Mouse (Mus musculus) heart, postnatal 25 days (tissue): ENCODE measurements at regions not wholly inside any gene's neighbourhood (a gene's known extent, or its start where the extent isn't known, plus 50 kb on each side); places are given as distances from the start of the nearest gene placed in this dataset.
A peak's percentile ranks its signal among the peaks of the same experiment; 100 is the strongest.

Source experiments
- DNase-seq: peaks from one replicate; pipeline ENCODE4 v3.0.0; 2022; ENCODE audit warnings: low spot score
- intact Hi-C: fragments of 180-260 bp; cut with DNase I; formaldehyde crosslinking; loops from one replicate; pipeline ENCODE4 v1.15.1; 2025

GRCm38 (mm10) chr15:96779358-96779757, 79.8 kb upstream of the Slc38a2 start:
- DNase-seq, result no peak
- intact Hi-C loops, result no loop called here

DNA sequence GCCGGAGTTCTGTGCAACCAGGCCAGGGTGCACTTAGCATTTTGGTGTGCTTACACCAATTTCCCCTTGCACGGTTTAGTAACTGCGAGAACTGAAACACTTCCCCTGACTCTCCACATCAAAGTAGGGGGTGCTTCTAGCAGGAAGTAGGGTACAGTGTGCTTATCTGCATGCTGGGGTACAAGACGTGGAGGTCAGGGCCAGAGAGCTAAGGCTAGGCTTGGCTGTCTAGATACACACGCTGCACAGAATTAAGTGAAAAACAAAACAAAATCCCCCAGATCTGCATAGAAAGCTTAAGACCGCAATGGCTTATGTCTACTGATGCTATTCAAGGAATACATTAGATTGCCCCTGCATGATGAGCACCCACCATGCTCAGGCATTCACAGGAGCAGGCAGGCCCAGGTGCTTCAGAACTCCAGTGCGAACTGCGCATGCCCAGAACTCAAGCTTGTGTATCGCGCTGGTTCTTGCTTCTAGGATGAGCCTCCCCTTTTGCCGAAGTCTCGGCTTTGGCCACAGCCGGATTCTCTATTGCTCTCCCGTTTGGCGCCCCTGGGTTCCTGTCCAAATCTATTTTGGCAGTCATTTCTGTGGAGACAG, 78.9 kb upstream of the Slc38a2 start:
- no peak for DNase-seq
- intact Hi-C loops, result no loop called here

DNA sequence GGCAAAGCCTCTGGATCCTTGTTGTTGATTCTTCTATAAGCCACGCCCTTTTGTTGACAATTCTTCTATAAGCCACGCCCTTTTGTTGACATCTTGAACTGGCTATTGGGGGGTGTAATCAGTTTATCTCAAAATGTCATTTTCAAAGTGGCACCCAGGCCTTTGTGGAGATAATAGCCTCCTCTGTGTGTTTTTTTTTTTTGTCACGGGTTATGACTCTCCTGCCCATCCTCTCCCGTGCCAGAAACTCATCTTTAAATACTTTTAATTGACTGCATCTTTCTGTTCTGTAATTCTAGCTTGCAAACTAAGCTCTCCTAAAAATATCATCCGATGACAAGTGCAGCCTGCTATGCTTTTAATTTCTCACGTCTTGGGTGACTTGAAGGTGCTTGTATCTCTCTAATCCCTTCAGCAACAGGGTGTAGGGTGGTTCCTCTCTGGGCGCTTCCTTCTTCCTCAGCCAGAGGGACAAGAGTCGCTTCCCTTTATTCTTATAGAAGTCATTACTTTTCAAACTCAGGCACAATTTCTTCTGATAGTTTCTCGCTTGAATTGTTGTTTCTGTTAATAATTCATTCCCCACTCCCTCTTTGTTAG, 77.0 kb upstream of the Slc38a2 start:
- intact Hi-C loops, result no loop called here
- no peak for DNase-seq

DNA sequence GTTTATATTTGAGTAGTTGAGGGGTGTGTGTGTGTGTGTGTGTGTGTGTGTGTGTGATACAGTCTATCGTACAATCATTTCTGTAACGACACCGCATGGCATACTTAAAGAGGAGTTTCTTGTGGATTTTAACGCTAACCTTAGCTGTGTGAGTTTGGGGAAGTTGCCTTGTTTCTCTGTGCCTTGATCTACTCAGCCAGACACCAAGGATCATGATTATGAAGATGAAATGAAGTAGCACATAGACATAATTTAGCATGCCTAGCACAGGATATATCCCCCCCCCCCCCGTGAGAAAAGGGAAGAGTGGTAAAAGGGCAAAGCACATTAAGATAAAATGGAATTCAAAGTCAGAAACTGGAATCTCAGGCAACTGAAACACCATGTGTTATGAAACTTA, 75.6 kb upstream of the Slc38a2 start:
- DNase-seq, result no peak
- intact Hi-C loops, result no loop called here

DNA sequence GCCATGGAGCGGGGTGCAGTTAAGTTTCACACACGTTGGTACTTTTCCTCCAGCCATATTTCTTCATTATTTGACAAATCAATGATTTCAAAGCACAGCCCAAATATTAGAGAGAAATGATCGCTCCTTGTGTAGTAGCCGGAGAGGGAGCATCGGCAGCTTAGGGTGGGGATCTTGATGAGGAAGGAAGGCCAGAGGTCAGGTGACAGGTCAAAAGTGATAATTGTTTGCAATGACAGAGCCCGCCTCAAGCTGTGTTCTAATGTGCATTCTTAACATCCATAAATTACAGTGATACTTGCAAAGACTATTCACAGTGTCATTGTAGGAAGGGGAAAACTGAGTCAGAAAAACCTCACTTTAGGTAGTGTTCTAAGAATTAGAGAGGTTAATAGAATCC, 75.1 kb upstream of the Slc38a2 start:
- DNase-seq, result no peak
- intact Hi-C loops, result no loop called here

DNA sequence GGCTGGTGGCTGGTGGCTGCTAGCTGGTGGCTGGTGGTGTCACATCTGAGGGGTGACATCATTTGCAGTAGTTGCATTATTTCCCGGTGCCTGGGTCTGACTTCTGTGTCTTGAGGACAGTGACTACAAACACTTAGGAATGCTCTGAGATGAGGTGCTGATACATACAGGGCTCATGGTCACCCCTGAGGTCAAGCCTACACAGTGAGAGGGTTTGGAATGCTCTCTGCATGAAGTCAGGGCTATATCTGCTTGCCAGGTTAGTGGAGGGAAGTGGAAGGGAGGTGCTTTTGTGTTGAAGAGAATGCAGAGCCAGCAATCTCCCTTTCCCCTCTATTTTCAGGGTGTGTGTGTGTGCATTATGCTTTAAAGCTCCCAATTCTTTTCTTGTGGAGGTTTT, 74.1 kb upstream of the Slc38a2 start:
- no peak for DNase-seq
- intact Hi-C loops, result no loop called here

DNA sequence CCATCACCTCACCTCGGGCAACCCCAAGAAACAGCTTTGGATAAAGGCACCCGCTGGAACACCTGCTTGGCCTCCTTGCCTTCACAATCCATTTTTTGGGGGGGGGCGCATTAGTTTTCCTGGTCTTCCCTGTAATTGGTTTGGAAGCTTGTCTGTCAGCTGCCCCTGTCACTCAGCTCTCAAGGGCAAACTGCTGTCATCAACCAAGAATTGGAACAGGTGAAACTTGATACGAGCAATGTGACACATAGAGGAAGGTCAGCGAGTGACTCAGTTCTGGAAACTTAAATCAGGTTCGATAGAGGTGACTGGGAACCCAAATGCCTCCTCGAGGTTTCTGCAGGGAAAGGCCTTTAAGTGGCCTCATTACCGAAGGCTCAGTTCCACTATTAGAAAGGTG, 73.2 kb upstream of the Slc38a2 start:
- intact Hi-C loops, result no loop called here
- no peak for DNase-seq

- DNase-seq, result no peak
- intact Hi-C loops, result no loop called here
These were observed 71.3 kb upstream of the Slc38a2 start for GRCm38 (mm10) chr15:96770786-96771185.

DNA sequence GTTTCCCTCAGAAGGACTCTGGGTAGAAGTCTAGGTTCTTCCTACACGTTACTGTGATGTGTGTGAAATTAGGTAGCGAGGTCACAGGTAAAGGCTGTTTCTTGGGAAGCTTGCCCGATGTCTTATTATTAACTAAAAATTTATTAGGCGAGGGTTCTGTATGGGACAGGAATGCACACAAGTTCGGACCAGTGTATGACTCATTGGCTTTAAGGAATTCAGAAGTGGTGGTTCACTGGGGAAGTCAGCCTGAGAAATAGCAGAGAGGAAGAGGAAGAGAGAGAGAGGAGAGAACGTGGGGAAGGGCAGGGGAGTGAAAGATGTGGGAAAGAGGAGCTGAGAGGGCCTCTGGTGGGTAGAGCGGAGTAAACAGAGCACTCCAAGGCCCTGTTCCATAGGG, 70.8 kb upstream of the Slc38a2 start:
- intact Hi-C loops, result no loop called here
- DNase-seq, result no peak

DNA sequence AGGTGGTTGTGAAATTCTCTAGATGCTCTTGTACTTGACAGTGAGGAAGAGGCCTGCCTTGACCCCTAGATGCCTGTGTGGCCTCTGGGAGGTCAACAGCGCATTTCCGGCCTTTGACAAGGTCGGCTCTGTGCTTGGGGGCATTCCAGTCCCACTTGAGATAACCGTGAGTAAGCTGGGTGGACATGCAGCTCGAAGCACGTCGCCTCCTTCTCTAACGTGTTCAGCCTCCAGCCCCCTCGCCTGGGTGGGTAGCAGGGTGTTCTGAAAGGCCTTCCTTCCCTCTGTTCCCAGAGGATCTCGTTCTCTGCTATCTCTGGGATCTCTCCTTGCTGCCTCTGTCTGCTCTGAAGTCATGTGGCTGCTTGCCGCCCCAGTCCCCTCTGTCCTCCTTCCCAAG, 70.2 kb upstream of the Slc38a2 start:
- intact Hi-C loops, result no loop called here
- DNase-seq, result no peak

DNA sequence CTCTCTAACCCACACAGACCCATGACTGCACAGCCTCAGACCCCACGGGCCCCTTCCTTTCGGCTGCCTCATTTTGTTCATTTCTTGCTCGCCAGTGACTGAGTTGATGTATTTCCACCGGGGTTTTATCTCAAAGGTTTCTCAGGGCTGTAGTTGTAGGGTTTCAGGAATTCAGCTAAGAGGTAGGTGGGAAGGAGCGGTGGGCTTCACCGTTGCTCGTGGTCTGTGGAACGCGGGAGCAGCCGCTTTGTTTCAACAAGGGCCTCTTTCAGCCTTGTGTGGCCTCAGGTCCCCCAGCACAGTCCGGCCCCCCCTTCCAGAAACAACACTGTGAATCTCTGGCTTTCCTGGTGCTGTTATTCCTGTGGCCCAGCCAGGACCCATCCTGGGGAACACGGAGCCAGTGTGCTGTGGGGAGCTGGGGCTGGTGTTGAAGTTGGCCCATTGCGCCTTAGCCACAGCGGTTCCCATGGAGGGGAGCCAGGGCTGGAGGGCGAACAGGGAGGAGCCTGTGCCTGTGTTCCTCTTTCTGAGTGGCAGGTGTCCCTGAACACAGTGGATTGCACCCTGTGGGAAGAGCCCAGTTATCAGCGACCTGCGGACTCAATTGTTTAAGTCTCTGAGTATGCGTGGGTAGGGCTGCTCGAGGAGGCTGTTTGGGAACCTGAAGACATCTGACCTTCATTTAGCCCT, 68.9 kb upstream of the Slc38a2 start:
- DNase-seq, result peak; percentile 50
- intact Hi-C loops, result no loop called here

DNA sequence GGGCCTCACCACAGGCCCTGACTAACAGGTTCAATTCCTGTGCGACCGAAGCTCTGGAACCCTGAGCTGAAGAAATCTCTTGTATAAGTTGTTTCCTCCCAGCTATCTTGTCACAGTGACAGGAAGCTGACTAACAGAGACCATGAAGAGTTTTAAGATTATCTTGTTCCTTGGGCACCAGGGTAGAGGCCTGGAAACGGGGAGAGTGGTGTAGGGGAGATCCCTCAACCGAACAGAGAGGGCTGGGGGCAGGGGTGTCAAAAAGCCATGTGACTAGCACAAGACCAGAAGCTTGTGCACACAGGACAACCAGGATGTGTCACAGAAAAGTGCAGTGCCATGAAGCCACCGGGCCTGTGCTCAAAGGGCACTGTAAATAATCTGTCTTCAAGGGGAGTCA, 67.7 kb upstream of the Slc38a2 start:
- DNase-seq, result no peak
- intact Hi-C loops, result no loop called here

GRCm38 (mm10) chr15:96766238-96766637, 66.7 kb upstream of the Slc38a2 start:
- no peak for DNase-seq
- intact Hi-C loops, result no loop called here

- DNase-seq, result no peak
- intact Hi-C loops, result no loop called here
These were observed 64.1 kb upstream of the Slc38a2 start for GRCm38 (mm10) chr15:96763611-96764010.

DNA sequence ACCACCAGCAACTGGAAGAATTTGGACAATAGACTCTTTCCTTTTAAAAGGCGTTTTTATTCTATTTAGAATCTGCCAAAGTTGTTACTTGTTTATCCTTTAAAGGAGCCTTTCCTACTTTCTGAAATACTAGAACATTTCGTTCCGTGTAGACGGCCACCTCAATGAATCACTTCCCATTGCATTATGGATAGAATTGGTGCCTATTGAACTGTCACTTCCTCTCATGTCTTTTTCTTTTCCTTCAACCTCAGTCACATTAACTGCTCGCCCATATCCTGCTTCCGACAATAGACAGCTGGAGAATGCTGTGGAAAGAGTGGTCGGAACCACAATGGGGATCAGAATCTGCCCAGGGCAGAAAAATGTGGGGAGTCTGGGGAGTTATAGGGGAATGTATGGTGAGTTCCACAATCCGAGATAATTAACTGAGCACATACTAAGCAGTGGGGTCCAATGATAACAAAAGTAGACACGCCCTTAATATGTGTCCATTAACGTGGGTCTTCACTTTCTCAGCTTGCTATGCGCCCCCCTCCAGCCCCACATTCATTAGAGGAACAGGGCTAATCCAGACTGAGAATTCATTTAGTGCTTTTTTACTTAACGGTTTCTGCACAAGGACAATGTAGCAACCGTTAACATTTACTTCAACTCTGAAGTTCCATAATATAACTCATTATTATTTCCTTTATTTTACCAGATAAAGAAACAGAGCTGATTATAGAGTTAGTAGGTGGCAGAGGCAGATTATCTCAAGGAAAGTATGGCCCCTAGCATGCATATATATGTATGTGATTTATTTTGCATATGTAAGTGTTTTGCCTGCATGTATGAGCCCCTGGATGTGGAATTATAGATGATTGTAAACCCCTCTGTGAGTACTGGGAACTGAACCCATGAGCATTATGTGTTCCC, 59.8 kb upstream of the Slc38a2 start:
- intact Hi-C loops, result no loop called here
- DNase-seq, result no peak

DNA sequence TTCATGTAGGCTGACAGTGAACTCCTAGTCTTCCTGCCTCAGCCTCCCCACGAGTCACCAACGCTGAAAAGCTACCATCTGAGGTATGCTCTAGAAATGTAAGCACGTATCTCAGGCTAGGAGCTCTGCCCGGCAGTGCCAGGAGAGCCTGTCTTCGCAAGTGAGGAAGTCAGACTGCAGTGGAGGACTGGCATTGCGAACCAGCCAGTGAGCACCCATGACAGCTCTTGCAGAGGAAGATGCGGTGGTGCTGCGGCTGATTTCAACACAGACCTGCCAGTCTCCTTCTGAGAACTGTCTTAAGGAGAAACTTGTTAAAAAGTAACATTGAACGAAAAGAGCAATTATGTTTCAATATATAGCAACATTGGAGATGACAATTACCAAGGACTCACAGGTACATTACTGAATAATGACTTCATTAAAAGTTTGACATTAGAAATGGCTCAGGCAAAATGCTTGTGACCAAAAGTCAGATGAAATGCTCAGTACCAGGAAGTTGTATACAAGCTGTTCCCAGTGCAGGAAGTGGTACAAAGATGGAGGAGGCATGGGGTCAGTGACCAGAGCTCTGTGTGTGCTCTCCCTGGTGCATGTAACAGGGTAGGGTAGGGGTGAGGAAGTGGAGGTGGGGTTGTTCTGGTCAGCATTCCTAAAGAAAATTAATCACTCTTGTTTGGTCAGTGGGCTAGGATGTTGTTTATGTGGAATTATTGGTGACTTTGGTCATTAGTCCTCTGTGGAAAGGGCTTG, 58.1 kb upstream of the Slc38a2 start:
- DNase-seq, result no peak
- intact Hi-C loops, result no loop called here

GRCm38 (mm10) chr15:96756456-96756855, 56.9 kb upstream of the Slc38a2 start:
- no peak for DNase-seq
- intact Hi-C loops, result no loop called here

GRCm38 (mm10) chr15:96755951-96756350, 56.4 kb upstream of the Slc38a2 start:
- no peak for DNase-seq
- intact Hi-C loops, result no loop called here

DNA sequence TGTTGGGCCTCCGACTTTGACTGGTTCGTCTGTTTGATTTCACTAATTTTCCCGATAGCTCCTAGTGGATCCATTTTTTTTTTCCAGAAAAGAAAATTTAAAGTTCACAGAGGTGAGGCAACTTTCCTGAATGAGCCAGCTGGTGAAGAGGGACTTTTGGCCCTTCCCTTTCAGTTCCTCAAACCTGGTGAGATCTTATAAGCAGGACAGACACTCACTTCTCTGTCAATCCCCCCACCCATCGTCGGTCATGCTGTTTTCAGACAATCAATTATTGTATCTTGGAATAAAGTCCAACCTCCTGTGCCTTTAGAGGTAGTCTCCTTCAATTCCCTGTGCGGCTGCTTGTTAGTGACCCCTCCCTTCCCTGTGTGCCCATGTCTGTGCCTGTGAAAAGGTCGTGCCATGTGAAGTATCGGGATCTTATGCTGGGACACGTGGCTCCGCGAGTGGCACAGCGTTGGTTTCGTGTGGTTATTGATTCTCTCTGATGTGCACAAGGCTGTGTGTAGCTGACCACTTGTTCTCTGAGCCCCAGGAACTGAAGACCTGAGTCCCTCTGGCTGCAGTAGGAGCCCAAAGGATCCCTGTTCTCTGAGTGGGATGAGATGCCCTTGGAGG, 55.9 kb upstream of the Slc38a2 start:
- intact Hi-C loops, result no loop called here
- no peak for DNase-seq

DNA sequence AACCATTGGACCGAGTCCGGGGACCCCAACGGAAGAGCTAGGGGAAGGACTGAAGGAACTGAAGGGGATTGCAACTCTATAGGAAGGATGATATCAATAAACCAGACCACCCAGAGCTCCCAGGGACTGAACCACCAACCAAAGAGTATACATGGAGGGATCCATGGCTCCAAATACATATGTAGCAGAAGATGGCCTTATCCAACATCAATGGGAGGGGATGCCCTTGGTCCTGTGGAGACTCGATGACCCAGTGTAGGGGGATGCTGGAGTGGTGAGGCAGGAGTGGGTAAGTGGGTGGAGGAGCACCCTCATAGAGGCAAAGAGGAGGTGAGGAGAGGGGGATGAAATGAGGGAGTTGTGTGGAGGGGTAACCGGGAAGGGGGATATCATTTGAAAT, 54.5 kb upstream of the Slc38a2 start:
- intact Hi-C loops, result loop anchor here (5.0 kb wide), 1 partner anchor 43 kb away; no protein-coding TSS in a partner anchor
- no peak for DNase-seq
